Mouse (Mus musculus): ENCODE measurements around the gene Aldoc.

Aldoc gene

GRCm38 (mm10) chr11:78332676-78333075, 9.9 kb downstream of the Aldoc start:
- no peak for DNase-seq (ENCODE audit: low spot score)

DNA sequence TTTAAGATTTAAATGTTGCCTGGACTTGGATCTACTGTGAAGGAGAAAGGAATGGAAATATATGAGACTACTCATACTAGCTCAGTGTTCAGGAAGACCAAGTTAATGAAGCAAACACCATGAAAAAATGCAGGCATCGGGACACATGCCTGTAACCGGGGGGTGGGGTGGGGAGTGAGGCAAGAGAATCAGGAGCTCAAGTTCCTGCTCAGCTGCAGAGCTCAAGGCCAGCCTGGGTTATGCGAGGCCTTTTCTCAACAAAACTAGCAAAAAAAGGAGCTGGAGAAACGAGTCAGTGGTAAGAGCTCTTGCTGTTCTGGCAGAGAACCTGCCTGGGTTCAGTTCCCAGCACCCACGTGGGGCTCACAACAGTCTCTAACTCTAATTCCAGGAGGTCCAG, 11.2 kb downstream of the Aldoc start:
- no peak for DNase-seq (ENCODE audit: low spot score)

DNA sequence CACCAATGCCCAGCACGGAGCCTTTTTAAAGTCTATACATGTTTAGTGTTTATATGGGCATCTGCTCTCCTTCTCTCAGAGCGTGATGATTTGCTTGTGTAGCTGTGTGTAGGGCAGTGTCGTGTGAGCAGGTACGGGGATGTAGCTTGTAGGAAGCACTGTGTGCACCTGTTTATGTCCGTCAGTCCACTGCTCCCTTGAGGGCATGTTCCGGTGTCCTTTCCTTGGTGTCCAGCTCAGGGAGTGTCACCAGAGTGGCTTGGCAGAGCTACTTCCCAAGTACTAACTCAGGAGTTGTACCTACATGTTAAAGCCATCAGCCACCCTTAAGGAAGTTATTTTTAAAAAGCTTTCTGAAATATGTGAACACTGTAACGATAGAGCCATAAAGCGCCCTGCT, 14.3 kb downstream of the Aldoc start:
- no peak for DNase-seq (ENCODE audit: low spot score)

DNA sequence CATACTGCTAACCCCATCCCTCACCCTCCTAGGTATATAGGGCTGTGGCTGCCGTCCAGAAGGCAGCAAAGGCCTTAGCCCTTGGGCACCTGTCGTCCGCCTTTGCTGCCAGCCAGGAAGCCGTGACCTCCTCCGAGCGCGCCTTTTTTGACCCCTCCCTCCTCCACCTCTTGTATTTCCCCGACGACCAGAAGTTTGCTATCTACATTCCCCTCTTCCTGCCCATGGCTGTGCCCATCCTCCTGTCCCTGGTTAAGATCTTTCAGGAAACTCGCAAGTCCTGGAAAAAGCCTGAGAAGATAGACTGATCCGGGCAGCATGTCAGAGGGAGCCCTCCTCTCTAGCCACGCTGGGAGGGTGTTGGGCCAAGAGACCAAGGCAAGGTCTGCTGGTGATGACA, 18.9 kb downstream of the Aldoc start:
- DNase-seq (ENCODE audit: low spot score): no peak

DNA sequence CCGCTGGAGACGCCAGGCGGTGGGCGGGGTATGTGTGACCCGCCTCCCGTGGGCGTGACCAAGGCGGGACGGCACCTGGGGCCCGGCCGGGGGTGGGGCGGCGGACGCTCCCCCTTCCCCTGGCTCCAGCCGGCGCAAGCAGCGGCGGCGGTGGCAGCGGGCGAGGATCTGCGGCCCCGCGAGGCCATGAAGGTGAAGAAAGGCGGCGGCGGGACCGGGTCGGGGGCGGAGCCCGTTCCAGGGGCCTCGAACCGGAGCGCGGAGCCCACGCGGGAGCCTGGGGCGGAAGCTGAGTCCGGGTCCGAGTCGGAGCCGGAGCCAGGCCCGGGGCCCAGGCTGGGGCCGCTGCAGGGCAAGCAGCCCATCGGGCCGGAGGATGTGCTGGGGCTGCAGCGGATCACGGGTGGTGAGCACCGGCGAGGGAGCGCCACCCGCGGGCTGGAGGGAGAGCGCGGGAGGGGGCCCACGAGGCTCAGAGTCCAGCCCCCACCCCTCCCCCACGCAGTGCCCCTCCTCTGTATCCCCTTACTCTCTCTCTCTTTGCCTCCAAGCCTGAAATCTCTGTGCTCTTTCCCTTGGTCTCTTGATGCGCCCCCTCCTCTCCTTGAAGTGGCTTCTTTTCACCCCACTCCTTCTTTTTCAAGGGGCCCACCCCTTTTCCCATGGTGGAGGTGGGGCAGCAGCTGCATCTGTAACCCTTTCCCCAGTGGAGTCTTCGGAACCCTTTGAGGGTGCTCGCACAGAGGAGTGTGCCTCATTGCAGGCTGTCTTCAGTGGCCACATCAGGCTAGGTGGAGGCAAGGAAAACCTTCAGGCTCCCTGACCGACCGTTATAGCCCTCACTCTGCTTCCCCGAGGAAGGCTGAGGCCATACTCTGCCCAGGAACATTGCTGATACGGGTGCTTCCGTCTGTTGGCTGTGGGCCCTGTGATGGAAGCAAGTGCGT, 20.9 kb downstream of the Aldoc start, which contains the start of gene Unc119:
TSS of gene Unc119 (plus strand) at position 102 of the 947 bp plus-strand sequence.
- no peak for DNase-seq (ENCODE audit: low spot score)

DNA sequence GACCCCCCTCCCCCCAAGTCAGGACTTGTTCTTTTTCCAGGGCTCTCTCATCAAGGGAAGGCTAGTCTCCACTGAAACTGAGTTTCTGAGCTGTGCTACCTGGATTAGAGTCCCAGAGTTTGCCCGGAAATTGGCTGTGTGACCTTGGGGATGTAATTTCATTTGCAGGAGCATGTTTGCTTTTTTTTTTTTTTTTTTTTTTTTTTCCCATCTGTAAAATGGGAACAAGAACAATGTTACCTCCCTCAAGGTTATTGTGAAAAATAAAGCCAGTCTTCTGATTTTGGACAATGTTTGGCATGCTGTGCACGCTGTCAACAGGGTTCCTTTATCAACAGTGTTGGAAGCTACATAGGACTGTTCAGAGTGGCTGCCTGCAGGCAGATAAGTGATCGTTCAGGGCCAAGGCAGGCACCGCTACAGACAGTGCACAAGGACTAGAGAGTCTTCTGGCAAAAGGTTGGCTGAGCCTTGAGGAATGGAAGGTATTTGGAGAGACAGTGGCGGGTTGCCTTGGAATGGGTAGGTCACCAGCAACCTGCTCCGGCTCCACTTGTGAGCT, 21.6 kb downstream of the Aldoc start:
- DNase-seq (ENCODE audit: low spot score): no peak

DNA sequence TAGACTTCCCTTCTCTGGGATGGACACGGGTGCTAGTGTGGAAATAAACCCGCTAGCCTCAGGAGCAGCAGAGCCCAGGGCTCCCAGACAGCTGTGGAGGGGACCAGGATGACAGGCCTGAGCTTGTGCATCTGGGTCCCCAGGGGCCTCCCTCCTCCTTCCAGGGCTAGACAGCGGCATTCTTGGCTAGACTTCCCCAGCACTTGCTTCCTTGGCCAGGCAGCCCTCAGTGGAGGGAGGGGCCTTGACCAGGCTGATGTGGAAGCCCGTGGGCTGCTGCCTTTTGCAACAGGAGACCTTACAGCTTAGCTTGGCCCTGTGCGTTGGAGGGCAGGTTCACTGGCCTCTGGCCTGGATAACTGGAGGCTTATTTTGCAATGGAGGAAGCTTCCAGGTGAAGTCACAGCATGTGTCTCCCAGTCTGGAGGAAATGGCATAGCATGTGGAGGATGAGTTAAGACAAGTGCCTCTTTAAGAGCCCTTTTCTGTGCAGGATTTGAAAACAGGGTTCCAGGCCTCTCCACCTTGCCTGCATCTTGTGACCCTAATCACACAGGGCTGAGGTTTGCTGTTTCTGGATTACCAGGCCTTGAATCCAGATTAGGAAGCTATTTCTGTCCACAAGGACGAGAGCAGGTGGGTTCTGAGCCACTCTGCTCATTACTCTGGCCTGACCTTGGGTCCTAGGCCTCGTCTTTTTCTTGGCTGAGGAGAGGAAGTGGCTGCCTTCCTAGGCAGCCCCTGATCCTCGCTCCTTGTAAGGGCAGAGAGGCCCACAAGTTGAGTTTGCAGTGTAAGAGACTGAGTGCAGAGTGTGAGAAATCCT, 22.3 kb downstream of the Aldoc start:
- DNase-seq (ENCODE audit: low spot score): no peak

- DNase-seq (ENCODE audit: low spot score): no peak
Observed at GRCm38 (mm10) chr11:78345801-78346200, 23.0 kb downstream of the Aldoc start.

GRCm38 (mm10) chr11:78346326-78347069, 23.7 kb downstream of the Aldoc start:
- DNase-seq (ENCODE audit: low spot score): no peak

DNA sequence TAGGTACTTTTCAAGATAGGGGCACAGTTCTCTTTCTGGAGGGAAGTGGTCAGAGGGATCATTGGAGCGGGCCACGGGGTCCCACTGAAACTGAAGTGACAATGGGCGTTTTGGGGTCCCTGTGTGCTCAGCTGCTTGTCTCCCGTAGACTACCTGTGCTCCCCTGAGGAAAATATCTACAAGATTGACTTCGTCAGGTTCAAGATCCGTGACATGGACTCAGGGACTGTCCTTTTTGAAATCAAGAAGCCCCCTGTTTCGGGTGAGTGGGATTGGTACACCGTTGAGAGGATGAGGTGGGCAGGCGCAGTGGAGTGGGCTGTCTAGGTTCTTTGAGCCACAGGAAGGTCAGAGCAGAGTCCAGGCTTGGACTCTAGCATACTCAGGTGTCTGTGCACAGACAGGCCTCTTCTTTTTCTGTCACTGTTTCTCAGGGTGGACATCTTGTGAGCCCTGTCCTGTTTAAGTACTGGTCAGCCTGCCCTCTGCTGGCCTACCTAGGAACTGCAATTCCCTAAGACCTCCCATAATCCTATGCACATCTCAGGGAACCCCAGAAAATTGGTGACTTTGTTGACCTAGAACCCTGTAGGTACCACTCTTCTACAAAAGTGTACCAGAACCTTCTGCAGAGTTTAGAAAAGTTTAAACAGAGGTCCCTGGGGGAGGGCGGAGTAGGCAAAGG, 24.4 kb downstream of the Aldoc start:
- no peak for DNase-seq (ENCODE audit: low spot score)

- no peak for DNase-seq (ENCODE audit: low spot score)
Observed at GRCm38 (mm10) chr11:78347908-78348307, 25.1 kb downstream of the Aldoc start.

GRCm38 (mm10) chr11:78348474-78348873, 25.7 kb downstream of the Aldoc start:
- no peak for DNase-seq (ENCODE audit: low spot score)

GRCm38 (mm10) chr11:78349441-78350358, 26.9 kb downstream of the Aldoc start:
- DNase-seq (ENCODE audit: low spot score): no peak

GRCm38 (mm10) chr11:78353081-78353480, 30.3 kb downstream of the Aldoc start:
- no peak for DNase-seq (ENCODE audit: low spot score)

DNA sequence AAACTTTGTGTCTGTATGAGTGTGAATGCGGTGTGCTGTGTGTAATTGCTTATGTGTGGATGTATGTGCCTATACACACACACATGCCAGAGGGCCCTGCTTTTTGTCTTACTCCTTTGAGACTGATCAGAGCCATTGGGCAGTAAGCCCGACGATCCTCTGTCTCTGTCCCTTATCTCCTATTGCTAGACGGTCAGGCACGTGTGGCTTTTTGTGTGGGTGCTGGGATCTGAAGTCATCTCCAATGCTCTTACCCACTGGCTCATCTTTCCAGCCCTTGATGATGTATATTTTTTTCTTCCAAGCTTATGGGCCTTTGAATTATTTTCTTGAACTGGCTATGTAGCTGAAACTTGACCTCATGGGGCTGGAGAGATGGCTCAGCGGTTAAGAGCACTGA, 32.1 kb downstream of the Aldoc start:
- DNase-seq (ENCODE audit: low spot score): no peak

DNA sequence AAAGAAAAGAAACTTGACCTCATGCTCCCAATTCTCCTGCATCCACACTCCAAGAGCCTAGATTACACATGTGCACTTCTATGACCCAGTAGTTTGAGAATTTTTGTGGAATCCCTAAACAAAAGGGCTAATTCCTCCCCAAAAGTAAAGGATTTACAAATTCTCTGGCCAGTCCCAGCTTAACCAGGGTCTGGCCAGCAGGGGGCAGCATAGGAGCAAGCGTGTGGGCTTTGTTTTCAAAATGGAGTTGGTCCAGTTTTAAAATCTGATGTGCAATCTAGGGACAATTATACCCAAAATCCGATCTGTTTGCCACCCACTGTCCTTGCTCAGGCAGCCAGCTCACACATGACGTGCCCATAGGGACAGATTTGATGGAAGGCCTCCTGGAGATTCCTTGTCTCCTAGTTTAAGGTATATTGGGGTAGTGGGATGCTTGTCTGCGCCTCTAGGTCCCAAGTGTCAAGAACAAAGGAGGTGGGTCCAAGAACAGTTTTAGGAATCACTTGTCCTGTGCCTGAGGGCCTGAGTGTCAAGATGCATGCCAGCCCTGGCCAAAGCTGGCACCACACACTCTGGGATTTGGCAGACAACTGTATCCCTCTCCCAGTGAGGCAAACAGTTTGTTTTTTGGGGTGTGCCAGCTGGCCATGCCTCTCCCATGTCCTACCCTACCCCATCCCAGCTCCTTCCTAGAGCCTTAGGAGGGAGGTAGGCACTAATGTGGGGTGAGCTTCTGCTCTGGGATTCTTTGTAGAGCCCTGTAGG, 32.9 kb downstream of the Aldoc start:
- DNase-seq (ENCODE audit: low spot score): no peak

GRCm38 (mm10) chr11:78358330-78359007, 35.7 kb downstream of the Aldoc start:
- no peak for DNase-seq (ENCODE audit: low spot score)

- no peak for DNase-seq (ENCODE audit: low spot score)
Observed at GRCm38 (mm10) chr11:78360125-78360788, 37.5 kb downstream of the Aldoc start.
